Mouse (Mus musculus) layer of hippocampus, postnatal 25 days (tissue): ENCODE measurements at regions not wholly inside any gene's neighbourhood (a gene's known extent, or its start where the extent isn't known, plus 50 kb on each side); places are given as distances from the start of the nearest gene placed in this dataset.

Experiments used
- DNase-seq, 2 experiments: peaks; one replicate each; pipeline ENCODE4 v3.0.0; 2022; ENCODE audit warnings: mixed read lengths in 2 of 2, low spot score in 1 of 2; ENCODE audit errors: extremely low spot score in 1 of 2

GRCm38 (mm10) chr14:47795062-47795461, 146.8 kb downstream of the Ktn1 start:
- no peak for DNase-seq

DNA sequence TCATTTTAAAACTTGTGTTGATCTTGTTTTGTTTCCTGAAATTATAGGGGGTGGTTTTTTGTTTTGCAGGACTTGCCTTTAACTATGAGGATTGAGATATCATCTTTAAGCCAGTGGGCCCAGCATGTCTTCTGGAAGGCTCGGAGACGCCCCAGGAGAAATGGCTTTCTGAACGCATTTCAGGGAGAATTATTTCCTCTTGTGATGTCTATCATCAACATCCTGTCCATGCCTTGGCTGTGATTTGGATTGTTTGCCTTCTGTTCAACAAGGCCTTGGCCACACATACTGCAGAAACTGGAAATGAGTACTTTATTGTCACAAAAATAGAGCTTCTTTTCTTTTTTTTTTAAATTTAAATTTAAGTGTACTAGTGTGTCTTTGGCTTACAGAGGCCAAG, 150.0 kb downstream of the Ktn1 start:
- DNase-seq = no peak

DNA sequence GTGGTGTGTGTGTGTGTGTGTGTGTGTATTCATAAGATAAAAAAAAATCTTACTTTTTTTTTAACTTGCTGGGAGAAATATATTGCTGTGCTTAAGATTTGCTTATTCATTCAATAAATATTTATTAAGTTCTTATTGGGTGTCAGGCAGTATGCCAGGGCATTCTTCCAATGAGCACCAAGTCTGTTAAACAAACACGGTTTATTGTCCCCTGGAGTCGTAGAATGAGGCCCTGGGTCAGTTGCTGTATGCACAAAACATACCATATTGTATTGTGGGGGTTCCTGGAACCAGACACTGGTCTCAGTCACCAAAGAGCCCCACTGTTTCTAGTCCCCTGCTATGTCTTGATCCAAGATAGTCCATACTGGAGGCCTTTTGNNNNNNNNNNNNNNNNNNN, 151.3 kb downstream of the Ktn1 start:
- DNase-seq = no peak

DNA sequence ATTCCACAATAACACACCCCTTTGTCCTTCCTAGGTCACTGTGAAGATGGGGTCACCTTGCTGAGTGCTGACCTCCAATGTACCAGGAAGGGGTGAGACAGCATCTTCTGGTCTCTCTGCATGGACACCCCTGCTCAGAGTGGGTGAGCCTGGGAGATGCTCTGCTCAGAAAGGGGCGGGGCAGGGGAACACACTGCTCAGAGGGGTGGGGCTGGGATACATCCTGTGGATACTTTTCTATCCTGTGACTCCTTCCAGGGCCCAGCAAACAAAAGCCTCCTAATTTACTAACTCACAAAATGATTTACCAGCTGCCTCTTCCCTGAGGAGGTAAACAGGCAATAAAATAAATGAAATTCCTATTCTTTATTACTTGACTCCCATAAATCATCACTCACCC, 157.0 kb downstream of the Ktn1 start:
- no peak for DNase-seq

DNA sequence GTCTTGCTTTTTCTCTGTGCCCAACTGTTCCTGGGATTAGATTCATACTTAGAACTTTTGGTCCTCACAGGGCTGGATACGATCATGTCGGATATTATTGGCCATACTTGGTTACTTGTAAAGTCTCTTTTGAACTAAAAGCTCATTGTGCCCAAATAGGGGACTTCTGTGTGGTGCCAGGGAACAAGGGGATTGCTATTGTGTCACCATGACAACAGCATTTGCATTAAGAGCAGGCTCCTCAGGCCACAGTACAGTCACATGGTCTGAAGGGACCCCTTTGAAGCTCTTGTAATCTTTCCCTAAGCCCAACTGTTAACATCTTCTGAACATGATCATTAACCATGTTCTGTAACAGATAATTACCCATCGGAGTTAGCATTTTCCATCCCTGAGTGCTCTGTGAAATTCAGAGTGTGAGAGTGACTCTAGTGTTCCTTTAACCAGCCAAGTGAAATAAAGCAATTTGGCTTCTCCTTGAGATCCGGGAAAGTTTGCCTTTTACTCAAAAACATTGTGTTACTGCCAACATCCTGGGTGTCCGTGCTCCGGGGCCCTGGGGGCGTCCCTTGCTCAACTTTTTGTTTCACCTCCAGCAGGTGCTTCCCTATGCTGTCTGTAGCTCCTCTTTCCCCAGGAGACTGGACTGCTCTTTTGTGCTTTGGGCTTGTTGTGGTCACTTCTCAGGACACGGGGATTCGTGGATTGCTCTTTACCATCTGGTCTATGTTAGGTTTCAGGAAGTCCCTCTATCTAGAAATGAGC, 157.7 kb downstream of the Ktn1 start:
- no peak for DNase-seq

- no peak for DNase-seq
Observed at GRCm38 (mm10) chr14:47808097-47808910, 160.1 kb downstream of the Ktn1 start.

GRCm38 (mm10) chr14:47818224-47818623, 170.0 kb downstream of the Ktn1 start:
- no peak for DNase-seq

- no peak for DNase-seq
Observed at GRCm38 (mm10) chr14:47818641-47819040, 170.4 kb downstream of the Ktn1 start.

DNA sequence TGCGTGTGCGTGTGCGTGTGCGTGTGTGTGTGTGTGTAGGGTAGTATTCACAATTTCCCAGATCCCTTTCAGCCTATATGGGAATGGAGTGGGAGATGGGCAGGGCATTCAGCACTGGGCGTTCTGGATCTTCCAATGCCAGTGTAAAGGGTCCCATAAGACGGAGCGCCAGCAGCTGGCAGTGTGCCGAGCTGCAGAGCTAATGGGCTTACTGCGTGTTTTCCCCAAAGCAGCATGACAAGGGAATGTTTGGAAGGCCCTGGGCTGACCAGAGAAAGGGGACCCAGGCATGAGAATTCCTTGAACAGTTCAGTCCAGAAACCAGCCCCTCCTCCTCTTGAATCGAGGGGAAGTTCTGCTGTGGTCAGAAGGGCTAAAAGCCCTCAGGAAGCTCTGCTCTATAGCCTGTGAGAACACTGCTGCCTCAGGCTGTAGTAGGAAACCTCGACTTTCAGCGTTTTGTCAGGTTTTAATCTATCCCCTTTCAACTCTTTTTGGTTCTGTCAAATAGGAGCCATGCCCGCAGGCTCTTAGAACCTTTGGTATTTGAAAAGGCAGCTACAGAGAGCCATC, 172.4 kb downstream of the Ktn1 start:
- DNase-seq = no peak

DNA sequence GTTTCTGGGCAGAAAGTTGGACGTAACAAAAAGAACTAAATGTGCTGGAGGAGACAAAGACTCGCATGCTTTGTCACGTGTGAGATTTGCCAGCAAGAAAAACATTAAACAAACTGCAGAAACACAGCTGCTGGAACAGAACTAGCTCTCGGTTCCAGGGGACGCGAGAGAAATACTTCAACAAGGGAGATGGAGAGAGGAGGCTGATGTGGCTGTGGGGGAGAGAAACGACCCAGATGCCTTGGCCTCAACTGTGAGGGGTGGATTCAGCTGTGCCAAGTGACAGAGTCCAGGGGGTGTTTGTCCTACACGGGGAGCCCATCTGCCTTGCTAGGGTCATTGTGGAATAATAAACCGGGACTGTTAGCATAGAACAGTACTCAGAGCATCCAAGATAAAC, 174.9 kb downstream of the Ktn1 start:
- no peak for DNase-seq

DNA sequence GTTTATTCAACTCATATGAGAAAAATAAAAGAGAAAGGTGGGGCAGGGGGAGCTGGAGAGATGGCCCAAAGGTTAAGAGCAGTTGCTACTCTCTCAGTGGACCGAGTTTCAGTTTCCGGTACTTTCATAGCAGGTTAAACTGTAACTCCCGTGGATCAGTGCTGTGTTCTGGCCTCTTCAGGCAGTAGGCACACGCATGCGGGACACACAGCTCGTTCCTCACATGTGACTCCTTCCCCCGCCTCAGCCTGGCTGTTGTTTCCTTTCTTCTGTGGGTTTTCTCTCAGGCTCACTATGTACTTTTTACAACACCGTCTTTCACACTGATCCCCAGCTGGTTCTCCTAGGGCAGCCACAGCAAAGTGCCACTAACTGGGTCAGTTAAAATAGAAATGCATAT, 175.4 kb downstream of the Ktn1 start:
- DNase-seq = no peak

- DNase-seq = no peak
Observed at GRCm38 (mm10) chr14:47825446-47825956, 177.3 kb downstream of the Ktn1 start.

- DNase-seq = no peak
Observed at GRCm38 (mm10) chr14:47826545-47826944, 178.3 kb downstream of the Ktn1 start.

- no peak for DNase-seq
Observed at GRCm38 (mm10) chr14:47827623-47828022, 179.4 kb downstream of the Ktn1 start.

DNA sequence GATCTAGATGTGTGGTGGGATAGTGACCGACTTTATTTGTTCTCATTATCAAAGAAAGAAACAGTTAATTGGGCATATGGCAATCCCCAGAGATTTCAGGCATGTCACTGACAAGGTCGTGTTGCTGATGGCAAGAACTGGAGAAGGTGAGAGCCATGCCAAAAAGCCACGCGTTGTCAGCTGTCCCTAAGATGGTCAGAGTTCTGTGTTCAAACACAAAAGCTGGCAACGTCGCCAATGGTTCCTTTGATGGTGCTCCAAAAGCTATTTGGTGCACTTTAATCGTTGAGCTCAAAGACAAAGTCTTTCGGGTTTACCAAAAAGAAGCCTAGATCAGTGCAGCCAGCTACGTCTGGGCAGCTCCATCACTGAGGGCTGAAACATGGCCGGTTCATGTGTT, 185.4 kb downstream of the Ktn1 start:
- no peak for DNase-seq

- DNase-seq = no peak
Observed at GRCm38 (mm10) chr14:47835408-47835807, 187.2 kb downstream of the Ktn1 start.

GRCm38 (mm10) chr14:47839493-47840215, 191.4 kb downstream of the Ktn1 start:
- DNase-seq = no peak

- DNase-seq = no peak
Observed at GRCm38 (mm10) chr14:47844366-47844765, 196.1 kb downstream of the Ktn1 start.

DNA sequence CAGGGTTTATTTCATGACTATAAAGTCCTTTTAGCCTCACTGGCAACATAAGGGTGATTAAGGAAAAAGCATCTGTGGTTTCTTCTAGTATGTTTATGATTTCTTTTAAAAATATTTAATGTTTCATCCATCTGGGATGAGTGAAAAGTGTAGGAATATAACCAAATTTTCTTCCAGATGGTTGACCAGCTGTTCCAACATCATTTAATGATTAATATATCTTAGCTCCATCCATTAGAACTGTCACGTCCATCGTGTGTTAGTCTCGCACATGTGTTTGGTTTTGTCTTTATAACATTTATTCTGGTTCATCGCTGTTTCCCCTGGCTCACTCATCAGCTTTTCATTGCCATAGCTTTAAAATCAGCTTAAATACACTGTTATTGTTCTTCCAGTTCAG, 200.6 kb downstream of the Ktn1 start:
- DNase-seq = no peak

GRCm38 (mm10) chr14:47856280-47856765, 208.1 kb downstream of the Ktn1 start:
- DNase-seq = no peak

GRCm38 (mm10) chr14:47857271-47857670, 209.0 kb downstream of the Ktn1 start:
- DNase-seq = no peak
